Mouse (Mus musculus) limb, embryonic 11.5 days (tissue): ENCODE results near the gene Mad1l1. TPM values are rescaled to one million over a fixed set of nuclear protein-coding genes. Genes with fewer than 3 reads are reported as not detected.

Experiments used
- ATAC-seq: fragments of 200-750 bp; cut with Nextera tagmentation; 2 replicates; pipeline ENCODE4 v1.8.0; 2017; ENCODE audit warnings: low read depth; ENCODE audit not compliant: insufficient number of reproducible peaks, low FRiP score, low TSS enrichment
- DNase-seq: peaks from one replicate; pipeline ENCODE4 v3.0.0-alpha.2; 2015; ENCODE audit warnings: low spot score
- H3K27ac ChIP-seq: fragments of 300-500 bp; sonication (generic); replicated peaks from 2 replicates; pipeline ENCODE4 v1.5.1; 2014; ENCODE audit warnings: low read depth, mild to moderate bottlenecking, low read length
- H3K27me3 ChIP-seq: fragments of 300-500 bp; sonication (generic); 2 replicates; pipeline ENCODE4 v1.6.1; 2014; ENCODE audit warnings: mild to moderate bottlenecking, low read length, mixed read lengths; ENCODE audit not compliant: control insufficient read depth, insufficient read depth
- H3K36me3 ChIP-seq: fragments of 300-500 bp; sonication (generic); 2 replicates; pipeline ENCODE4 v1.6.1; 2014; ENCODE audit warnings: mild to moderate bottlenecking, low read length, moderate library complexity, mixed read lengths; ENCODE audit not compliant: control insufficient read depth, insufficient read depth
- H3K4me1 ChIP-seq: fragments of 300-500 bp; sonication (generic); 2 replicates; pipeline ENCODE4 v1.6.1; 2014; ENCODE audit warnings: low read length, mixed read lengths; ENCODE audit not compliant: control insufficient read depth, insufficient read depth
- H3K4me2 ChIP-seq: fragments of 300-500 bp; sonication (generic); 2 replicates; pipeline ENCODE4 v1.6.1; 2014; ENCODE audit warnings: low read depth, mild to moderate bottlenecking, moderate library complexity; ENCODE audit not compliant: severe bottlenecking
- H3K4me3 ChIP-seq: fragments of 300-500 bp; sonication (generic); 2 replicates; pipeline ENCODE4 v1.5.1; 2014; ENCODE audit warnings: low read depth, low read length
- H3K9ac ChIP-seq: fragments of 300-500 bp; sonication (generic); 2 replicates; pipeline ENCODE4 v1.6.1; 2014; ENCODE audit warnings: mild to moderate bottlenecking, low read length
- H3K9me3 ChIP-seq: fragments of 300-500 bp; sonication (generic); 2 replicates; pipeline ENCODE4 v1.6.1; 2016; ENCODE audit warnings: low read length; ENCODE audit not compliant: control insufficient read depth
- WGBS: fragments of 180-500 bp; shearing (Covaris S2); extraction: QIAGEN DNeasy Blood & Tissue Kit; methylation state at CpG from one replicate; pipeline ENCODE4 v1.1.7; 2014; 5-methylcytosine and 5-hydroxymethylcytosine counted together
- polyA plus RNA-seq: library from polyadenylated mRNA; unstranded; fragments of >200 nt; fragmentation: Nextera tagmentation; extraction: Ambion mirVana; gene quantifications from 2 replicates; pipeline ENCODE4 v1.2.1, GENCODE M21; 2014

Gene Mad1l1
- polyA plus RNA-seq, 1 experiment from 2014 or later: 51.5 TPM

GRCm38 (mm10) chr5:140167531-140167930 lies 153.8 kb downstream of the Mad1l1 start:
- H3K4me3 ChIP-seq: no peak overlapping the region

GRCm38 (mm10) chr5:140167080-140167479 lies 154.3 kb downstream of the Mad1l1 start:
- no peak for DNase-seq
- no peak overlapping the region for H3K9ac ChIP-seq
- no peaks in the 10 kb centered on the region for H3K36me3 ChIP-seq
- H3K27me3 ChIP-seq: no peaks in the 10 kb centered on the region
- 95% methylated on average over 6 of the region's 6 CpGs for WGBS
- H3K4me1 ChIP-seq: no peaks in the 10 kb centered on the region
- H3K9me3 ChIP-seq: no peaks in the 10 kb centered on the region
- no peak for ATAC-seq
- no peak overlapping the region for H3K4me3 ChIP-seq
- H3K27ac ChIP-seq: no peak overlapping the region
- H3K4me2 ChIP-seq: no peak overlapping the region

More at GRCm38 (mm10) chr5:140167531-140167930, 153.8 kb downstream of the Mad1l1 start:
- no peak for DNase-seq
- Histone ChIP-seq H3K4me1 (no peaks in the 10 kb centered on the region), H3K27ac (no peak overlapping the region), H3K27me3 (no peaks in the 10 kb centered on the region), H3K36me3 (no peaks in the 10 kb centered on the region), H3K4me2 (no peak overlapping the region), H3K9me3 (no peaks in the 10 kb centered on the region), H3K9ac (no peak overlapping the region)
- 77% methylated on average over 6 of the region's 6 CpGs for WGBS
- no peak for ATAC-seq

GRCm38 (mm10) chr5:140163947-140164346 lies 157.4 kb downstream of the Mad1l1 start:
- Histone ChIP-seq H3K4me3 (no peak overlapping the region), H3K36me3 (no peaks in the 10 kb centered on the region), H3K9ac (no peak overlapping the region), H3K4me1 (no peaks in the 10 kb centered on the region), H3K9me3 (no peaks in the 10 kb centered on the region), H3K27me3 (no peaks in the 10 kb centered on the region), H3K27ac (no peak overlapping the region), H3K4me2 (no peak overlapping the region)
- DNase-seq: no peak
- ATAC-seq: no peak
- 88% methylated on average over 6 of the region's 6 CpGs for WGBS

GRCm38 (mm10) chr5:140162071-140162845 lies 159.1 kb downstream of the Mad1l1 start:
- WGBS: 83% methylated on average over 6 of the region's 6 CpGs
- H3K9ac ChIP-seq: no peak overlapping the region
- no peaks in the 10 kb centered on the region for H3K27me3 ChIP-seq
- no peak overlapping the region for H3K4me3 ChIP-seq
- ATAC-seq: no peak
- no peak for DNase-seq
- no peak overlapping the region for H3K27ac ChIP-seq
- no peaks in the 10 kb centered on the region for H3K9me3 ChIP-seq
- H3K4me1 ChIP-seq: no peaks in the 10 kb centered on the region
- H3K4me2 ChIP-seq: no peak overlapping the region
- H3K36me3 ChIP-seq: no peaks in the 10 kb centered on the region

GRCm38 (mm10) chr5:140159007-140159406 lies 162.3 kb downstream of the Mad1l1 start:
- no peak overlapping the region for H3K4me3 ChIP-seq
- H3K36me3 ChIP-seq: no peaks in the 10 kb centered on the region
- H3K4me1 ChIP-seq: no peaks in the 10 kb centered on the region
- no peaks in the 10 kb centered on the region for H3K27me3 ChIP-seq
- no peak overlapping the region for H3K4me2 ChIP-seq
- 87% methylated on average over 4 of the region's 4 CpGs for WGBS
- H3K9ac ChIP-seq: no peak overlapping the region
- H3K9me3 ChIP-seq: no peaks in the 10 kb centered on the region
- H3K27ac ChIP-seq: no peak overlapping the region
- ATAC-seq (no peak), DNase-seq (no peak)

- no peak for DNase-seq
- H3K4me3 ChIP-seq: no peak overlapping the region
- H3K9ac ChIP-seq: no peak overlapping the region
- H3K4me1 ChIP-seq: no peaks in the 10 kb centered on the region
- H3K27me3 ChIP-seq: no peaks in the 10 kb centered on the region
- WGBS: 83% methylated on average over 1 of the region's 1 CpGs
- no peak overlapping the region for H3K27ac ChIP-seq
- no peaks in the 10 kb centered on the region for H3K9me3 ChIP-seq
- no peak overlapping the region for H3K4me2 ChIP-seq
- ATAC-seq: no peak
- H3K36me3 ChIP-seq: no peaks in the 10 kb centered on the region
Observed at GRCm38 (mm10) chr5:140157886-140158627, 163.3 kb downstream of the Mad1l1 start.

- Histone ChIP-seq H3K9ac (no peak overlapping the region), H3K36me3 (no peaks in the 10 kb centered on the region), H3K27ac (no peak overlapping the region), H3K4me1 (no peaks in the 10 kb centered on the region), H3K27me3 (no peaks in the 10 kb centered on the region), H3K4me2 (no peak overlapping the region), H3K9me3 (no peaks in the 10 kb centered on the region), H3K4me3 (no peak overlapping the region)
- DNase-seq (no peak), ATAC-seq (no peak)
- 79% methylated on average over 3 of the region's 3 CpGs for WGBS
Observed at GRCm38 (mm10) chr5:140154166-140154565, 167.2 kb downstream of the Mad1l1 start.

- no peaks in the 10 kb centered on the region for H3K9me3 ChIP-seq
- no peaks in the 10 kb centered on the region for H3K4me1 ChIP-seq
- no peak for ATAC-seq
- no peak for DNase-seq
- WGBS: 69% methylated on average over 2 of the region's 2 CpGs
- no peak overlapping the region for H3K4me3 ChIP-seq
- H3K27ac ChIP-seq: 0 out of 2 replicates have a peak overlapping the region, but pooled peaks have one; percentile 21
- H3K36me3 ChIP-seq: no peaks in the 10 kb centered on the region
- H3K4me2 ChIP-seq: no peak overlapping the region
- no peaks in the 10 kb centered on the region for H3K27me3 ChIP-seq
- no peak overlapping the region for H3K9ac ChIP-seq
Observed at GRCm38 (mm10) chr5:140151871-140152270, 169.5 kb downstream of the Mad1l1 start.
